ENCODE assay signal across 7 mouse cellular contexts in the genomic region with DNA sequence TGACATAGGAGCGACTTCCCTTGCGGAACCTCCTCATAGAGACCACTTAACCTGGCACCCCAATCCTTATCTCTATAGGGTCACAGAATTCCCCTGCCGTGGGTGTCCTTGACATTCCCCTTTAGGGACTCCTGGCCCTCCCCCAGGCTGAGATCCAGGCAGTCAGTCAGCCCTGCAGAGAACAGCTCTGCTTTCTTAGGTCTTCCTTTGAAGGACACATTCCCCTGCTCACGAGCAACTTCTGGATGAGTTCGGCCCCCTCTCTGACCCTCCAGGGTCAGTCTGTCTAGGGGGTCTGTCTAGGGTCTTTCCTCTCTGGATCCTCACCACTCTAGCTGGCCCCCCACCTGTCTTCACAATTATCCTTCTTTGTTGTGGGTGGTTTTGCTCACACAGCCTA. TPM values are rescaled to one million over a fixed set of nuclear protein-coding genes. Genes with fewer than 3 reads are reported as not detected.
DNase-seq lines count a peak whose midpoint lies in the region; ATAC-seq and TF ChIP-seq lines count a peak whose summit lies in the region.

No protein-coding gene starts in this region.

- WGBS in embryonic facial prominence, embryonic 13.5 days = 41% methylated on average over 5 of the region's 5 CpGs
- WGBS in hindbrain, embryonic 12.5 days = 26% methylated on average over 5 of the region's 5 CpGs
- WGBS in midbrain, embryonic 13.5 days = 25% methylated on average over 5 of the region's 5 CpGs

- no peaks in the 10 kb centered on the region for H3K36me3 ChIP-seq in embryonic facial prominence, embryonic 13.5 days
- no peaks in the 10 kb centered on the region for H3K36me3 ChIP-seq in hindbrain, embryonic 12.5 days
- no peaks in the 10 kb centered on the region for H3K36me3 ChIP-seq in midbrain, embryonic 13.5 days

- H3K4me2 ChIP-seq in embryonic facial prominence, embryonic 13.5 days = peak overlapping the region; percentile 74
- peak overlapping the region; percentile 51 for H3K4me2 ChIP-seq in hindbrain, embryonic 12.5 days (replicated peaks)
- H3K4me2 ChIP-seq in midbrain, embryonic 13.5 days (replicated peaks) = peak overlapping the region; percentile 49

- no peak for ATAC-seq in embryonic facial prominence, embryonic 13.5 days (ENCODE audit: insufficient number of reproducible peaks, insufficient read depth, low FRiP score, low TSS enrichment, low read depth)
- no peak for ATAC-seq in hindbrain, embryonic 12.5 days (ENCODE audit: low FRiP score)
- no peak for ATAC-seq in midbrain, embryonic 13.5 days

- H3K27me3 ChIP-seq in embryonic facial prominence, embryonic 13.5 days = peaks cover 28% of the 10 kb centered on the region
- H3K27me3 ChIP-seq in hindbrain, embryonic 12.5 days = peaks cover 55% of the 10 kb centered on the region
- peaks cover 66% of the 10 kb centered on the region for H3K27me3 ChIP-seq in midbrain, embryonic 13.5 days

- DNase-seq in layer of hippocampus, adult 2 months (ENCODE audit: low spot score in 2 of 2) = no peak
- DNase-seq in layer of hippocampus, postnatal 10 days (ENCODE audit: low spot score in 2 of 2) = no peak
- DNase-seq in embryo, embryonic 9.5 days (ENCODE audit: extremely low spot score) = no peak
- no peak for DNase-seq in left cerebral cortex, adult 8-10 months (ENCODE audit: low spot score in 2 of 2)

- H3K9me3 ChIP-seq in embryonic facial prominence, embryonic 13.5 days = no peaks in the 10 kb centered on the region
- no peaks in the 10 kb centered on the region for H3K9me3 ChIP-seq in hindbrain, embryonic 12.5 days (replicated peaks)
- 0 out of 2 replicates have a peak, but pooled peaks cover 4% of the 10 kb centered on the region for H3K9me3 ChIP-seq in midbrain, embryonic 13.5 days

- peaks cover 46% of the 10 kb centered on the region for H3K4me1 ChIP-seq in embryonic facial prominence, embryonic 13.5 days
- peaks cover 42% of the 10 kb centered on the region for H3K4me1 ChIP-seq in hindbrain, embryonic 12.5 days
- peaks cover 28% of the 10 kb centered on the region for H3K4me1 ChIP-seq in midbrain, embryonic 13.5 days (replicated peaks)

- peak overlapping the region; percentile 29 for H3K4me3 ChIP-seq in layer of hippocampus, adult 2 months
- peak overlapping the region; percentile 50 for H3K4me3 ChIP-seq in embryonic facial prominence, embryonic 13.5 days
- H3K4me3 ChIP-seq in hindbrain, embryonic 12.5 days = 0 out of 2 replicates have a peak overlapping the region, but pooled peaks have one; percentile 30
- peak overlapping the region; percentile 32; the same call in 1 of the 2 replicates for H3K4me3 ChIP-seq in midbrain, embryonic 13.5 days (replicated peaks)

- TF ChIP-seq CTCF in layer of hippocampus, adult 2 months (conservative IDR thresholded peaks at IDR 0.05) = no peak

- H3K27ac ChIP-seq in layer of hippocampus, adult 2 months = peak overlapping the region; percentile 78; the same call in 1 of the 2 replicates
- H3K27ac ChIP-seq in embryonic facial prominence, embryonic 13.5 days = no peak overlapping the region
- no peak overlapping the region for H3K27ac ChIP-seq in hindbrain, embryonic 12.5 days
- H3K27ac ChIP-seq in midbrain, embryonic 13.5 days = no peak overlapping the region

- peak overlapping the region; percentile 75 for H3K9ac ChIP-seq in embryonic facial prominence, embryonic 13.5 days
- no peak overlapping the region for H3K9ac ChIP-seq in hindbrain, embryonic 12.5 days
- no peak overlapping the region for H3K9ac ChIP-seq in midbrain, embryonic 13.5 days (replicated peaks)

RNA-seq across cellular contexts. Expression of a gene that starts 1.1 kb away (rescaled TPM):
- 10 to 100 TPM; 11.2 to 11.4 TPM for total RNA-seq in layer of hippocampus, adult 2 months (2021)
- total RNA-seq in layer of hippocampus, postnatal 10 days (2021) = 1 to 10 TPM; 9.0 to 9.8 TPM
- polyA plus RNA-seq in embryonic facial prominence, embryonic 13.5 days (2015; fragmentation: Nextera tagmentation; extraction: Ambion mirVana) = 9.9 and 10.1 TPM in 2 replicates
- polyA plus RNA-seq in hindbrain, embryonic 12.5 days (2016; fragmentation: Nextera tagmentation; extraction: Ambion mirVana) = 11.6 TPM in 2 replicates
- polyA plus RNA-seq in midbrain, embryonic 13.5 days (2015; fragmentation: Nextera tagmentation; extraction: Ambion mirVana) = 5.3 and 5.5 TPM in 2 replicates
- total RNA-seq in left cerebral cortex, adult 8-10 months (2022) = 10 to 100 TPM; 18.9 to 25.1 (median 19.3) TPM

RNA-seq across cellular contexts. Expression of a gene that starts 13.9 kb away (rescaled TPM):
- not detected for total RNA-seq in layer of hippocampus, adult 2 months (2021)
- not detected for total RNA-seq in layer of hippocampus, postnatal 10 days (2021)
- not detected in 2 replicates for polyA plus RNA-seq in embryonic facial prominence, embryonic 13.5 days (2015; fragmentation: Nextera tagmentation; extraction: Ambion mirVana)
- polyA plus RNA-seq in hindbrain, embryonic 12.5 days (2016; fragmentation: Nextera tagmentation; extraction: Ambion mirVana) = not detected in 2 replicates
- not detected in 2 replicates for polyA plus RNA-seq in midbrain, embryonic 13.5 days (2015; fragmentation: Nextera tagmentation; extraction: Ambion mirVana)
- total RNA-seq in left cerebral cortex, adult 8-10 months (2022) = under 1 TPM in 1 of 4 experiments, not detected in 3; 0.34 TPM

RNA-seq across cellular contexts. Expression of a gene that starts 44.5 kb away (rescaled TPM):
- total RNA-seq in layer of hippocampus, adult 2 months (2021) = 10 to 100 TPM; 85.1 to 87.8 TPM
- 10 to 100 TPM; 78.9 to 79.2 TPM for total RNA-seq in layer of hippocampus, postnatal 10 days (2021)
- 8.0 TPM in 2 replicates for polyA plus RNA-seq in embryonic facial prominence, embryonic 13.5 days (2015; fragmentation: Nextera tagmentation; extraction: Ambion mirVana)
- 12.2 and 15.5 TPM in 2 replicates for polyA plus RNA-seq in hindbrain, embryonic 12.5 days (2016; fragmentation: Nextera tagmentation; extraction: Ambion mirVana)
- 18.2 and 19.2 TPM in 2 replicates for polyA plus RNA-seq in midbrain, embryonic 13.5 days (2015; fragmentation: Nextera tagmentation; extraction: Ambion mirVana)
- total RNA-seq in left cerebral cortex, adult 8-10 months (2022) = 100 to 1,000 TPM; 100 to 118 (median 110) TPM

RNA-seq across cellular contexts. Expression of a gene that starts 51.0 kb away (rescaled TPM):
- total RNA-seq in layer of hippocampus, adult 2 months (2021) = 1 to 10 TPM; 1.1 to 1.7 TPM
- 1 to 10 TPM; 1.1 to 1.2 TPM for total RNA-seq in layer of hippocampus, postnatal 10 days (2021)
- 0.21 and 0.28 TPM in 2 replicates for polyA plus RNA-seq in embryonic facial prominence, embryonic 13.5 days (2015; fragmentation: Nextera tagmentation; extraction: Ambion mirVana)
- polyA plus RNA-seq in hindbrain, embryonic 12.5 days (2016; fragmentation: Nextera tagmentation; extraction: Ambion mirVana) = 0.41 and 0.44 TPM in 2 replicates
- 0.11 and 0.15 TPM in 2 replicates for polyA plus RNA-seq in midbrain, embryonic 13.5 days (2015; fragmentation: Nextera tagmentation; extraction: Ambion mirVana)
- 1 to 10 TPM; 1.5 to 1.8 (median 1.6) TPM for total RNA-seq in left cerebral cortex, adult 8-10 months (2022)
